Mouse (Mus musculus) lung, postnatal 0 days (tissue): ENCODE measurements around the gene Ifitm3. TPM values are rescaled to one million over a fixed set of nuclear protein-coding genes. Genes with fewer than 3 reads are reported as not detected.

Experiments
- ATAC-seq: fragments of 200-750 bp; cut with Nextera tagmentation; 2 replicates; pipeline ENCODE4 v1.8.0; 2017; ENCODE audit warnings: moderate library complexity
- DNase-seq: peaks from one replicate; pipeline ENCODE4 v3.0.0-alpha.2; 2016; ENCODE audit warnings: low spot score
- H3K27ac ChIP-seq: fragments of 300-500 bp; sonication (generic); 2 replicates; pipeline ENCODE4 v1.5.1; 2014; ENCODE audit warnings: antibody characterized with exemption, mild to moderate bottlenecking, low read length, mixed read lengths
- H3K27me3 ChIP-seq: fragments of 300-500 bp; sonication (generic); replicated peaks from 2 replicates; pipeline ENCODE4 v1.6.1; 2014; ENCODE audit warnings: low read length, mixed read lengths; ENCODE audit not compliant: insufficient read depth
- H3K36me3 ChIP-seq: fragments of 300-500 bp; sonication (generic); 2 replicates; pipeline ENCODE4 v1.6.1; 2014; ENCODE audit warnings: low read length, mixed read lengths; ENCODE audit not compliant: insufficient read depth
- H3K4me1 ChIP-seq: fragments of 300-500 bp; sonication (generic); 2 replicates; pipeline ENCODE4 v1.6.1; 2014; ENCODE audit warnings: antibody characterized with exemption, low read depth, low read length, mixed read lengths; ENCODE audit not compliant: insufficient read depth
- H3K4me2 ChIP-seq: fragments of 300-500 bp; sonication (generic); replicated peaks from 2 replicates; pipeline ENCODE4 v1.6.1; 2014; ENCODE audit warnings: low read depth, mild to moderate bottlenecking, low read length, moderate library complexity, mixed read lengths
- H3K4me3 ChIP-seq: fragments of 300-500 bp; sonication (generic); 2 replicates; pipeline ENCODE4 v1.5.1; 2014; ENCODE audit warnings: low read depth, low read length
- H3K9ac ChIP-seq: fragments of 300-500 bp; sonication (generic); replicated peaks from 2 replicates; pipeline ENCODE4 v1.6.1; 2014; ENCODE audit warnings: low read depth, mild to moderate bottlenecking
- H3K9me3 ChIP-seq: fragments of 300-500 bp; sonication (generic); 2 replicates; pipeline ENCODE4 v1.6.1; 2016; ENCODE audit warnings: low read length, mixed read lengths
- CTCF ChIP-seq: IDR thresholded peaks from 2 replicates; pipeline ENCODE4 v1.5.1; 2016; ENCODE audit warnings: antibody characterized with exemption, mild to moderate bottlenecking
- EP300 ChIP-seq: IDR thresholded peaks from 2 replicates; pipeline ENCODE4 v1.6.1; 2016; ENCODE audit warnings: antibody characterized with exemption, mild to moderate bottlenecking, control low read depth
- WGBS: fragments of 180-500 bp; shearing (Covaris S2); extraction: QIAGEN DNeasy Blood & Tissue Kit; methylation state at CpG from one replicate; pipeline ENCODE4 v1.1.7; 2014; 5-methylcytosine and 5-hydroxymethylcytosine counted together
- polyA plus RNA-seq: library from polyadenylated mRNA; unstranded; fragments of >200 nt; fragmentation: Nextera tagmentation; extraction: Ambion mirVana; gene quantifications from 2 replicates; pipeline ENCODE4 v1.2.1, GENCODE M21; 2015

Gene Ifitm3
- polyA plus RNA-seq, 1 experiment from 2014 or later: 1,037 TPM

GRCm38 (mm10) chr7:140961416-140961815, 49.2 kb downstream of the Ifitm3 start:
- 80% methylated on average over 2 of the region's 2 CpGs for WGBS
- Histone ChIP-seq H3K36me3 (no peaks in the 10 kb centered on the region), H3K27ac (no peak overlapping the region), H3K4me2 (no peak overlapping the region), H3K27me3 (no peaks in the 10 kb centered on the region), H3K4me3 (no peak overlapping the region), H3K9ac (no peak overlapping the region), H3K9me3 (no peaks in the 10 kb centered on the region), H3K4me1 (no peaks in the 10 kb centered on the region)
- ATAC-seq (no peak), DNase-seq (no peak)
- no peak for TF ChIP-seq CTCF
- TF ChIP-seq EP300: no peak

- Histone ChIP-seq H3K27ac (no peak overlapping the region), H3K27me3 (no peaks in the 10 kb centered on the region), H3K4me3 (no peak overlapping the region), H3K4me1 (no peaks in the 10 kb centered on the region), H3K36me3 (no peaks in the 10 kb centered on the region), H3K9me3 (no peaks in the 10 kb centered on the region), H3K4me2 (no peak overlapping the region), H3K9ac (no peak overlapping the region)
- TF ChIP-seq EP300 (no peak), CTCF (no peak)
- ATAC-seq (no peak), DNase-seq (no peak)
- 80% methylated on average over 5 of the region's 5 CpGs for WGBS
Measured at GRCm38 (mm10) chr7:140960026-140960425, 50.5 kb downstream of the Ifitm3 start.

Other genes starting within 250 kb of the Ifitm3 start
- 1.5 and 1.9 TPM in 2 replicates for gene Cyp2e1, start 247.0 kb downstream of the Ifitm3 start, polyA plus RNA-seq
- gene Syce1, start 222.9 kb downstream of the Ifitm3 start, polyA plus RNA-seq: not detected in 2 replicates
- gene Zfp941, start 188.6 kb downstream of the Ifitm3 start, polyA plus RNA-seq: 0.21 and 0.30 TPM in 2 replicates
- 12.6 and 15.0 TPM in 2 replicates for gene Urah, start 175.8 kb downstream of the Ifitm3 start, polyA plus RNA-seq
- gene Scgb1c1, start 165.2 kb downstream of the Ifitm3 start, polyA plus RNA-seq: 25.9 and 27.0 TPM in 2 replicates
- not detected in 2 replicates for gene Odf3, start 163.0 kb downstream of the Ifitm3 start, polyA plus RNA-seq
- gene Gm45785, start 154.4 kb downstream of the Ifitm3 start, polyA plus RNA-seq: not detected in 2 replicates
- gene Ric8a, start 153.8 kb downstream of the Ifitm3 start, polyA plus RNA-seq: 63.6 and 68.0 TPM in 2 replicates
- gene Bet1l, start 153.2 kb downstream of the Ifitm3 start, polyA plus RNA-seq: 69.1 and 81.7 TPM in 2 replicates
- gene Psmd13, start 128.8 kb downstream of the Ifitm3 start, polyA plus RNA-seq: 157 and 164 TPM in 2 replicates
- 23.7 and 25.8 TPM in 2 replicates for gene Sirt3, start 128.5 kb downstream of the Ifitm3 start, polyA plus RNA-seq
- 13.1 and 18.3 TPM in 2 replicates for gene Cox8b, start 110.3 kb downstream of the Ifitm3 start, polyA plus RNA-seq
- 0.07 and 0.10 TPM in 2 replicates for gene Nlrp6, start 89.9 kb downstream of the Ifitm3 start, polyA plus RNA-seq
- gene Pgghg, start 69.4 kb downstream of the Ifitm3 start, polyA plus RNA-seq: 12.7 and 14.4 TPM in 2 replicates
- 1.6 and 1.8 TPM in 2 replicates for gene Ifitm5, start 60.5 kb downstream of the Ifitm3 start, polyA plus RNA-seq
- gene Gm45717, start 54.8 kb downstream of the Ifitm3 start, polyA plus RNA-seq: 0.31 TPM in 1 of 2 replicates, not detected in the other
- gene Ifitm2, start 54.8 kb downstream of the Ifitm3 start, polyA plus RNA-seq: 1,373 and 1,710 TPM in 2 replicates
- gene Ifitm1, start 43.5 kb downstream of the Ifitm3 start, polyA plus RNA-seq: 402 and 510 TPM in 2 replicates
- 7.4 and 7.7 TPM in 2 replicates for gene Ifitm6, start 7.2 kb upstream of the Ifitm3 start, polyA plus RNA-seq
- gene Gm17387, start 18.4 kb upstream of the Ifitm3 start, polyA plus RNA-seq: not detected in 2 replicates
- 0.13 and 0.20 TPM in 2 replicates for gene B4galnt4, start 50.3 kb upstream of the Ifitm3 start, polyA plus RNA-seq
- gene Pkp3, start 67.4 kb upstream of the Ifitm3 start, polyA plus RNA-seq: 14.4 and 15.3 TPM in 2 replicates
- gene Sigirr, start 89.8 kb upstream of the Ifitm3 start, polyA plus RNA-seq: 27.1 and 30.5 TPM in 2 replicates
- gene Ano9, start 107.0 kb upstream of the Ifitm3 start, polyA plus RNA-seq: 1.5 and 3.1 TPM in 2 replicates
- 39.1 and 45.7 TPM in 2 replicates for gene Ptdss2, start 111.6 kb upstream of the Ifitm3 start, polyA plus RNA-seq
- gene Rnh1, start 162.1 kb upstream of the Ifitm3 start, polyA plus RNA-seq: 181 and 187 TPM in 2 replicates
- gene Hras, start 183.2 kb upstream of the Ifitm3 start, polyA plus RNA-seq: 121 and 126 TPM in 2 replicates
- gene Lrrc56, start 183.4 kb upstream of the Ifitm3 start, polyA plus RNA-seq: 6.8 and 7.4 TPM in 2 replicates
- 0.97 and 1.0 TPM in 2 replicates for gene Lmntd2, start 203.3 kb upstream of the Ifitm3 start, polyA plus RNA-seq
- 93.6 and 98.7 TPM in 2 replicates for gene Rassf7, start 205.1 kb upstream of the Ifitm3 start, polyA plus RNA-seq
- gene Phrf1, start 218.0 kb upstream of the Ifitm3 start, polyA plus RNA-seq: 26.6 and 32.0 TPM in 2 replicates